Mouse (Mus musculus) myocyte (in vitro differentiated cells): Measurements from ENCODE around the gene Tha1. TPM values are rescaled to one million over a fixed set of nuclear protein-coding genes. Genes with fewer than 3 reads are reported as not detected.
A peak's percentile ranks its signal among the peaks of the same experiment; 100 is the strongest.

Source experiments
- H3K27me3 ChIP-seq: one replicate; pipeline ENCODE4 v1.6.1; 2011; ENCODE audit not compliant: control insufficient read depth, insufficient read depth, insufficient read length
- H3K36me3 ChIP-seq: one replicate; pipeline ENCODE4 v1.6.1; 2011; ENCODE audit not compliant: control insufficient read depth, insufficient read depth
- H3K4me2 ChIP-seq: one replicate; pipeline ENCODE4 v1.6.1; 2011; ENCODE audit warnings: low read depth, control low read depth
- H3K4me3 ChIP-seq: one replicate; pipeline ENCODE4 v1.5.1; 2011; ENCODE audit warnings: mild to moderate bottlenecking, control low read depth, moderate library complexity
- H3K79me2 ChIP-seq: one replicate; pipeline ENCODE4 v1.6.1; 2011; ENCODE audit not compliant: control insufficient read depth, insufficient read depth
- H3ac ChIP-seq: one replicate; pipeline ENCODE4 v1.6.1; 2011; ENCODE audit not compliant: control insufficient read depth, insufficient read length
- CEBPB ChIP-seq: IDR thresholded peaks from 2 replicates; pipeline ENCODE4 v1.6.1; 2011; ENCODE audit warnings: mild to moderate bottlenecking, moderate library complexity; ENCODE audit not compliant: poor library complexity, insufficient read depth, severe bottlenecking
- E2F4 ChIP-seq: IDR thresholded peaks from one replicate; pipeline ENCODE4 v1.6.1; 2011; ENCODE audit warnings: mild to moderate bottlenecking, control low read depth, moderate library complexity; ENCODE audit not compliant: insufficient read depth
- MAX ChIP-seq: IDR thresholded peaks from one replicate; pipeline ENCODE4 v1.6.1; 2011; ENCODE audit warnings: low read depth, mild to moderate bottlenecking, control low read depth
- MYOD1 ChIP-seq, 3 experiments: IDR thresholded peaks; one replicate each; pipeline ENCODE4 v1.6.1; 2011; ENCODE audit warnings: control low read depth in 2 of 3, low read depth in 2 of 3, mild to moderate bottlenecking in 2 of 3, moderate library complexity in 1 of 3; ENCODE audit not compliant: insufficient read length in 2 of 3, control insufficient read depth in 1 of 3
- MYOG ChIP-seq, 3 experiments: IDR thresholded peaks; one replicate each; pipeline ENCODE4 v1.6.1; 2011; ENCODE audit warnings: control low read depth in 2 of 3, low read depth in 2 of 3, mild to moderate bottlenecking in 2 of 3; ENCODE audit not compliant: insufficient read length in 2 of 3, control insufficient read depth in 1 of 3, insufficient read depth in 1 of 3
- POLR2A ChIP-seq: IDR thresholded peaks from one replicate; pipeline ENCODE4 v1.6.1; 2011; ENCODE audit warnings: low read depth, mild to moderate bottlenecking, control low read depth, moderate library complexity; ENCODE audit not compliant: insufficient read length
- POLR2AphosphoS2 ChIP-seq: IDR thresholded peaks from one replicate; pipeline ENCODE4 v1.6.1; 2011; ENCODE audit warnings: low read depth, control low read depth; ENCODE audit not compliant: insufficient read length
- REST ChIP-seq: IDR thresholded peaks from one replicate; pipeline ENCODE4 v1.6.1; 2011; ENCODE audit warnings: mild to moderate bottlenecking, control low read depth, moderate library complexity; ENCODE audit not compliant: insufficient read depth, insufficient read length
- SRF ChIP-seq: IDR thresholded peaks from one replicate; pipeline ENCODE4 v1.6.1; 2011; ENCODE audit warnings: low read depth; ENCODE audit not compliant: control insufficient read depth, insufficient read length
- TCF12 ChIP-seq: IDR thresholded peaks from one replicate; pipeline ENCODE4 v1.6.1; 2011; ENCODE audit warnings: mild to moderate bottlenecking, control low read depth; ENCODE audit not compliant: poor library complexity, insufficient read depth, severe bottlenecking
- TCF3 ChIP-seq: IDR thresholded peaks from one replicate; pipeline ENCODE4 v1.6.1; 2011; ENCODE audit warnings: low read depth, control low read depth; ENCODE audit not compliant: insufficient read length
- USF1 ChIP-seq: IDR thresholded peaks from one replicate; pipeline ENCODE4 v1.6.1; 2011; ENCODE audit warnings: low read depth, mild to moderate bottlenecking, control low read depth, moderate library complexity
- polyA plus RNA-seq: library from polyadenylated mRNA; unstranded; fragments of >200 nt; fragmentation: generic; extraction: Trizol; gene quantifications from one replicate; pipeline ENCODE4 v1.2.1, GENCODE M21; 2012; ENCODE audit warnings: missing spikeins

The Tha1 gene
- polyA plus RNA-seq, 1 experiment = 2.5 TPM

- peaks cover 49% of the 10 kb centered on the region for H3K79me2 ChIP-seq
- peaks cover 15% of the 10 kb centered on the region for H3K36me3 ChIP-seq
- no peaks in the 10 kb centered on the region for H3K27me3 ChIP-seq
- H3K4me2 ChIP-seq = peak within 1 kb of the TSS; percentile 82
- peak within 1 kb of the TSS; percentile 88 for H3K4me3 ChIP-seq
- H3ac ChIP-seq = peak within 1 kb of the TSS; percentile 52
- TF ChIP-seq TCF12 = no peak
- TF ChIP-seq USF1 = no peak
- no peak for TF ChIP-seq MAX
- peak in 2 of 3 experiments; percentile 71 to 77 for TF ChIP-seq MYOD1 (IDR thresholded peaks at IDR 0.05; ENCODE audit: control insufficient read depth in 1 of 3, insufficient read length in 2 of 3, low read depth in 2 of 3)
- TF ChIP-seq MYOG (IDR thresholded peaks at IDR 0.05; ENCODE audit: control insufficient read depth in 1 of 3, insufficient read depth in 1 of 3, insufficient read length in 2 of 3, low read depth in 2 of 3) = peak; percentile 39 to 88 (median 54)
- peak; percentile 84 for TF ChIP-seq SRF
- peak; percentile 93 for TF ChIP-seq POLR2AphosphoS2
- peak; percentile 100 for TF ChIP-seq E2F4
- peak; percentile 92 for TF ChIP-seq POLR2A
- TF ChIP-seq TCF3 = peak; percentile 16
- TF ChIP-seq CEBPB = no peak
- TF ChIP-seq REST = no peak
Observed at GRCm38 (mm10) chr11:117848985-117849671, 24.2 kb downstream of the Tha1 start, which contains the start of gene Birc5. TSS of gene Birc5 (plus strand) at chr11:117849251.

- H3K79me2 ChIP-seq = peaks cover 43% of the 10 kb centered on the region
- H3ac ChIP-seq = peak overlapping the region; percentile 52
- H3K4me3 ChIP-seq = peak overlapping the region; percentile 88
- no peaks in the 10 kb centered on the region for H3K27me3 ChIP-seq
- peaks cover 11% of the 10 kb centered on the region for H3K36me3 ChIP-seq
- peak overlapping the region; percentile 82 for H3K4me2 ChIP-seq
- TF ChIP-seq MAX = no peak
- TF ChIP-seq POLR2AphosphoS2 = peak; percentile 51
- no peak for TF ChIP-seq CEBPB
- no peak for TF ChIP-seq MYOD1 (IDR thresholded peaks at IDR 0.05; ENCODE audit: control insufficient read depth in 1 of 3, insufficient read length in 2 of 3, low read depth in 2 of 3)
- TF ChIP-seq POLR2A = peak; percentile 34
- TF ChIP-seq MYOG (IDR thresholded peaks at IDR 0.05; ENCODE audit: control insufficient read depth in 1 of 3, insufficient read depth in 1 of 3, insufficient read length in 2 of 3, low read depth in 2 of 3) = no peak
- no peak for TF ChIP-seq TCF3
- no peak for TF ChIP-seq REST
- no peak for TF ChIP-seq SRF
Observed at GRCm38 (mm10) chr11:117848271-117848984, 24.9 kb downstream of the Tha1 start.

- Histone ChIP-seq H3K4me2 (peak overlapping the region; percentile 82), H3K79me2 (peaks cover 36% of the 10 kb centered on the region), H3ac (peak overlapping the region; percentile 52), H3K27me3 (no peaks in the 10 kb centered on the region), H3K36me3 (peaks cover 11% of the 10 kb centered on the region), H3K4me3 (peak overlapping the region; percentile 88)
- peak in 2 of 3 experiments; percentile 8 to 16 for TF ChIP-seq MYOD1 (IDR thresholded peaks at IDR 0.05; ENCODE audit: control insufficient read depth in 1 of 3, insufficient read length in 2 of 3, low read depth in 2 of 3)
- TF ChIP-seq MYOG (IDR thresholded peaks at IDR 0.05; ENCODE audit: control insufficient read depth in 1 of 3, insufficient read depth in 1 of 3, insufficient read length in 2 of 3, low read depth in 2 of 3) = no peak
- TF ChIP-seq POLR2A = no peak
- no peak for TF ChIP-seq REST
- no peak for TF ChIP-seq SRF
- no peak for TF ChIP-seq TCF12
- no peak for TF ChIP-seq USF1
- no peak for TF ChIP-seq POLR2AphosphoS2
- TF ChIP-seq TCF3 = no peak
- TF ChIP-seq E2F4 = no peak
- TF ChIP-seq CEBPB = peak; percentile 58
- TF ChIP-seq MAX = no peak
Observed at GRCm38 (mm10) chr11:117847593-117848215, 25.6 kb downstream of the Tha1 start.

GRCm38 (mm10) chr11:117846640-117847039, 26.6 kb downstream of the Tha1 start:
- TF ChIP-seq MYOD1 (IDR thresholded peaks at IDR 0.05; ENCODE audit: control insufficient read depth in 1 of 3, insufficient read length in 2 of 3, low read depth in 2 of 3) (no peak), TCF3 (no peak), POLR2AphosphoS2 (no peak), MYOG (IDR thresholded peaks at IDR 0.05; ENCODE audit: control insufficient read depth in 1 of 3, insufficient read depth in 1 of 3, insufficient read length in 2 of 3, low read depth in 2 of 3) (no peak), POLR2A (no peak)
- Histone ChIP-seq H3ac (no peak overlapping the region), H3K36me3 (peaks cover 8% of the 10 kb centered on the region), H3K79me2 (peaks cover 25% of the 10 kb centered on the region), H3K4me2 (no peak overlapping the region), H3K27me3 (no peaks in the 10 kb centered on the region), H3K4me3 (no peak overlapping the region)
